Mouse (Mus musculus) mammary gland, adult 2 months (tissue): ENCODE data around the gene Ssxb2. TPM values are rescaled to one million over a fixed set of nuclear protein-coding genes. Genes with fewer than 3 reads are reported as not detected.

Experiments used
- polyA plus RNA-seq: library from polyadenylated mRNA; depleted of rRNA; stranded (reverse); fragments of >200 nt; gene quantifications from 2 replicates; pipeline ENCODE4 v1.2.3, GENCODE M21; 2012; ENCODE audit warnings: low replicate concordance; rRNA removed

Gene Ssxb2
- not detected in 2 replicates for polyA plus RNA-seq

GRCm38 (mm10) chrX:8461626-8462025 lies at the start of gene Ssxb2:
Ssxb2 (minus strand) TSS chrX:8461726.

GRCm38 (mm10) chrX:8413005-8413404 lies 48.5 kb downstream of the Ssxb2 start, which contains the start of gene Ssxb1:
Ssxb1 (plus strand) TSS chrX:8413305.

Other genes with a start within 250 kb of the Ssxb2 start
- 28.8 and 40.2 TPM in 2 replicates for gene Ftsj1, start 209.3 kb downstream of the Ssxb2 start, polyA plus RNA-seq
- 0.11 and 0.23 TPM in 2 replicates for gene Slc38a5, start 190.6 kb downstream of the Ssxb2 start, polyA plus RNA-seq
- not detected in 2 replicates for gene Ssxb10, start 134.3 kb downstream of the Ssxb2 start, polyA plus RNA-seq
- not detected in 2 replicates for gene Ssxb9, start 94.7 kb downstream of the Ssxb2 start, polyA plus RNA-seq
- gene Ssxb1, start 48.4 kb downstream of the Ssxb2 start, polyA plus RNA-seq: not detected in 2 replicates
- gene Gm14459, start 63.2 kb upstream of the Ssxb2 start, polyA plus RNA-seq: not detected in 2 replicates
- not detected in 2 replicates for gene Ssxb6, start 86.5 kb upstream of the Ssxb2 start, polyA plus RNA-seq
- not detected in 2 replicates for gene Ssxb3, start 130.1 kb upstream of the Ssxb2 start, polyA plus RNA-seq
- not detected in 2 replicates for gene Ssxb8, start 229.1 kb upstream of the Ssxb2 start, polyA plus RNA-seq